Mouse (Mus musculus) cerebellum, adult 2 months (tissue): ENCODE results near the gene Irgc1.

Experiments used
- CTCF ChIP-seq: fragments of 200-500 bp; IDR thresholded peaks from 2 replicates; pipeline ENCODE4 v1.5.1; 2011; ENCODE audit warnings: low read depth, mild to moderate bottlenecking, control low read depth, low read length, moderate library complexity, borderline replicate concordance; ENCODE audit not compliant: insufficient read depth
- POLR2A ChIP-seq: fragments of 200-500 bp; IDR thresholded peaks from 2 replicates; pipeline ENCODE4 v1.6.1; 2011; ENCODE audit warnings: low read length, control low read depth, borderline replicate concordance; ENCODE audit not compliant: insufficient read depth

DNA sequence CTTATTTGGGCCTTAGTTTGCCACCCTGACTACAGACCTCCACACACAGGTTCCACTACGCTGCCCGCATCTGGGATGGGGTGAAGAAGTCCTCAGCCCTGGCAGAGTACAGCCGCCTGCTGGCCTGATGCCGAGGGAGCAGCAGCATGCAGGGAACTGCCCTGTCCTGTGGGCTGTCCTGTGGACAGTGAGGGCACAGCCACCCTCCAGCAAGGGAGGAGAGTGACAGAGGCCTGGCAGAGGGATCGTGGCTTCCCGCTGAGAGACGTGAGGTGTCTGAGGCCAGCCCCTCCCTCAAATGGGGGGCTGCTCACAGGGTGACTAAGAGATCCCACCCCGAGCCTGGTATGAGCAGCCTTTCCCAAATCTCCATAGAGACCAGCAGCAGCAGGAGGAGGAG, 29.8 kb downstream of the Irgc1 start:
- TF ChIP-seq CTCF (no peak), POLR2A (no peak)
